Mouse (Mus musculus): Measurements from ENCODE around the gene Dact2.

GRCm38 (mm10) chr17:14172731-14173130 is 31.4 kb downstream of the Dact2 start:
- TF ChIP-seq POLR2A (IDR thresholded peaks at IDR 0.05; ENCODE audit: borderline replicate concordance, insufficient read depth, low read length) = no peak
- TF ChIP-seq CTCF (IDR thresholded peaks at IDR 0.05; ENCODE audit: borderline replicate concordance, insufficient read depth, low read depth, low read length) = no peak

Data from cerebellum, adult 2 months (tissue).